Mouse (Mus musculus): ENCODE results near the gene Zglp1.

DNA sequence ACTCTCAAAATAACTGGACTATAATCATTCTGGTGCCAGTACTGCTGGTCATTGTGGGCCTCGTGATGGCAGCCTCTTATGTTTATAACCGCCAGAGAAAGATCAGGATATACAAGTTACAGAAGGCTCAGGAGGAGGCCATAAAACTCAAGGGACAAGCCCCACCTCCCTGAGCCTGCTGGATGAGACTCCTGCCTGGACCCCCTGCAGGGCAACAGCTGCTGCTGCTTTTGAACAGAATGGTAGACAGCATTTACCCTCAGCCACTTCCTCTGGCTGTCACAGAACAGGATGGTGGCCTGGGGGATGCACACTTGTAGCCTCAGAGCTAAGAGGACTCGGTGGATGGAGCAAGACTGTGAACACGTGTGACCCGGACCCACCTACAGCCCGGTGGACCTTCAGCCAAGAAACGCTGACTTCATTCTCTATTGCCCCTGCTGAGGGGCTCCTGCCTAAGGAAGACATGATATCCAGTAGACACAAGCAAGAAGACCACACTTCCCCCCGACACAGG is 39.1 kb downstream of the Zglp1 start:
- TF ChIP-seq RCOR1 (IDR thresholded peaks at IDR 0.05; ENCODE audit: low read depth, low read length) (no peak), POLR2A (IDR thresholded peaks at IDR 0.05; ENCODE audit: control insufficient read depth in 1 of 2, insufficient read depth in 1 of 2, low read depth in 1 of 2, low read length in 2 of 2, poor library complexity in 1 of 2) (no peak), EP300 (IDR thresholded peaks at IDR 0.05; ENCODE audit: low read depth in 1 of 2, low read length in 2 of 2) (no peak), CTCF (IDR thresholded peaks at IDR 0.05 in 2 of 3, conservative IDR thresholded peaks at IDR 0.05 in 1 of 3; ENCODE audit: control insufficient read depth in 1 of 3, insufficient read depth in 1 of 3, low read depth in 2 of 3, low read length in 3 of 3, poor library complexity in 1 of 3, severe bottlenecking in 1 of 3) (no peak), TBP (IDR thresholded peaks at IDR 0.05; ENCODE audit: low read depth, low read length) (no peak), TCF12 (IDR thresholded peaks at IDR 0.05; ENCODE audit: low read depth, low read length) (no peak), POLR2AphosphoS2 (IDR thresholded peaks at IDR 0.05; ENCODE audit: low read length) (no peak), MAX (IDR thresholded peaks at IDR 0.05; ENCODE audit: low read length) (no peak), USF1 (IDR thresholded peaks at IDR 0.05; ENCODE audit: low read depth, low read length) (no peak), CHD1 (IDR thresholded peaks at IDR 0.05; ENCODE audit: low read depth, low read length) (no peak), NELFE (IDR thresholded peaks at IDR 0.05; ENCODE audit: low read depth, low read length) (no peak), BHLHE40 (IDR thresholded peaks at IDR 0.05; ENCODE audit: borderline replicate concordance, low read depth, low read length) (no peak), E2F4 (IDR thresholded peaks at IDR 0.05; ENCODE audit: borderline replicate concordance, low read depth, low read length) (no peak), SIN3A (IDR thresholded peaks at IDR 0.05; ENCODE audit: low read length) (no peak)

All from MEL (cell line).